Mouse (Mus musculus) forebrain, embryonic 16.5 days (tissue): ENCODE measurements around the gene Ajap1. TPM values are rescaled to one million over a fixed set of nuclear protein-coding genes. Genes with fewer than 3 reads are reported as not detected.
A peak's percentile ranks its signal among the peaks of the same experiment; 100 is the strongest.

Experiments
- ATAC-seq: fragments of 200-750 bp; cut with Nextera tagmentation; 2 replicates; pipeline ENCODE4 v1.8.0; 2017; ENCODE audit warnings: mild to moderate bottlenecking, moderate library complexity
- H3K27ac ChIP-seq: fragments of 300-500 bp; sonication (generic); 2 replicates; pipeline ENCODE4 v1.5.1; 2014; ENCODE audit warnings: low read length, control low read depth
- H3K27me3 ChIP-seq: fragments of 300-500 bp; sonication (generic); replicated peaks from 2 replicates; pipeline ENCODE4 v1.6.1; 2014; ENCODE audit warnings: low read length; ENCODE audit not compliant: control insufficient read depth, insufficient read depth
- H3K36me3 ChIP-seq: fragments of 300-500 bp; sonication (generic); 2 replicates; pipeline ENCODE4 v1.6.1; 2014; ENCODE audit not compliant: control insufficient read depth, insufficient read depth
- H3K4me1 ChIP-seq: fragments of 300-500 bp; sonication (generic); replicated peaks from 2 replicates; pipeline ENCODE4 v1.6.1; 2014; ENCODE audit warnings: low read length; ENCODE audit not compliant: control insufficient read depth, insufficient read depth
- H3K4me2 ChIP-seq: fragments of 300-500 bp; sonication (generic); 2 replicates; pipeline ENCODE4 v1.6.1; 2014; ENCODE audit warnings: mild to moderate bottlenecking, low read length, control low read depth
- H3K4me3 ChIP-seq: fragments of 300-500 bp; sonication (generic); replicated peaks from 2 replicates; pipeline ENCODE4 v1.5.1; 2014; ENCODE audit warnings: mild to moderate bottlenecking, low read length, control low read depth
- H3K9ac ChIP-seq: fragments of 300-500 bp; sonication (generic); replicated peaks from 2 replicates; pipeline ENCODE4 v1.6.1; 2014; ENCODE audit warnings: low read depth, low read length, control low read depth
- H3K9me3 ChIP-seq: fragments of 300-500 bp; sonication (generic); 2 replicates; pipeline ENCODE4 v1.6.1; 2016; ENCODE audit warnings: low read length; ENCODE audit not compliant: control insufficient read depth
- WGBS: fragments of 180-500 bp; shearing (Covaris S2); extraction: QIAGEN DNeasy Blood & Tissue Kit; methylation state at CpG from one replicate; pipeline ENCODE4 v1.1.7; 2014; 5-methylcytosine and 5-hydroxymethylcytosine counted together
- polyA plus RNA-seq: library from polyadenylated mRNA; unstranded; fragments of >200 nt; fragmentation: Nextera tagmentation; extraction: Ambion mirVana; gene quantifications from 2 replicates; pipeline ENCODE4 v1.2.1, GENCODE M21; 2015

Ajap1 gene
- polyA plus RNA-seq, 1 experiment from 2014 or later: 4.5 TPM

GRCm38 (mm10) chr4:153435917-153436316 lies 46.7 kb downstream of the Ajap1 start:
- Histone ChIP-seq H3K27ac (peak overlapping the region; percentile 71), H3K27me3 (no peaks in the 10 kb centered on the region), H3K4me3 (no peak overlapping the region), H3K4me2 (no peak overlapping the region), H3K9me3 (no peaks in the 10 kb centered on the region), H3K4me1 (peaks cover 28% of the 10 kb centered on the region), H3K36me3 (no peaks in the 10 kb centered on the region), H3K9ac (no peak overlapping the region)
- WGBS: 34% methylated on average over 5 of the region's 5 CpGs
- peak; percentile 85 for ATAC-seq

DNA sequence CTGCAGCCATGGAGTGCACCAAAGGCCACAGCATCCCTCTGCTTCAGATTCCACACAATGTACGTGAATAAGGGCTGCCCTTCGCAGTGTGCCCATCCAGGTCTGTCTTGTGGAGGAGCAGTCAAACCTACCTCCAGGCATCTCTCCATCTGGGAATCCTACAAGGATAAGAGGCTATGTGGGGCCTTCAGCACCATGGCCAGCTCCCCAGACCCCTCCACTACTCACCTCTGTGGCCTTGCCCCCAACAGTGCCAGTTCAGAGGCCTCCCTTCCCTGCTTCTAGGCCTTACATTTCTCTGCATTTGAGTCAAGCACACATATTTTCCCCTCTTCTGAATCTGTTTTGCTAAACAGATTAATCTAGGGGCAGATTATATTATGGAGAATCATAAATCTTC lies 52.6 kb downstream of the Ajap1 start:
- Histone ChIP-seq H3K36me3 (no peaks in the 10 kb centered on the region), H3K4me1 (no peaks in the 10 kb centered on the region), H3K4me3 (no peak overlapping the region), H3K9me3 (0 out of 2 replicates have a peak, but pooled peaks cover 3% of the 10 kb centered on the region), H3K27ac (no peak overlapping the region), H3K27me3 (no peaks in the 10 kb centered on the region), H3K4me2 (no peak overlapping the region), H3K9ac (no peak overlapping the region)
- no peak for ATAC-seq
- 95% methylated on average over 2 of the region's 2 CpGs for WGBS

- H3K4me2 ChIP-seq: no peak overlapping the region
- no peaks in the 10 kb centered on the region for H3K36me3 ChIP-seq
- H3K9me3 ChIP-seq: 0 out of 2 replicates have a peak, but pooled peaks cover 3% of the 10 kb centered on the region
- no peaks in the 10 kb centered on the region for H3K27me3 ChIP-seq
- ATAC-seq: no peak
- H3K9ac ChIP-seq: no peak overlapping the region
- H3K27ac ChIP-seq: no peak overlapping the region
- WGBS: 78% methylated on average over 16 of the region's 16 CpGs
- no peaks in the 10 kb centered on the region for H3K4me1 ChIP-seq
- no peak overlapping the region for H3K4me3 ChIP-seq
These were observed 56.5 kb downstream of the Ajap1 start for GRCm38 (mm10) chr4:153425961-153426656.

DNA sequence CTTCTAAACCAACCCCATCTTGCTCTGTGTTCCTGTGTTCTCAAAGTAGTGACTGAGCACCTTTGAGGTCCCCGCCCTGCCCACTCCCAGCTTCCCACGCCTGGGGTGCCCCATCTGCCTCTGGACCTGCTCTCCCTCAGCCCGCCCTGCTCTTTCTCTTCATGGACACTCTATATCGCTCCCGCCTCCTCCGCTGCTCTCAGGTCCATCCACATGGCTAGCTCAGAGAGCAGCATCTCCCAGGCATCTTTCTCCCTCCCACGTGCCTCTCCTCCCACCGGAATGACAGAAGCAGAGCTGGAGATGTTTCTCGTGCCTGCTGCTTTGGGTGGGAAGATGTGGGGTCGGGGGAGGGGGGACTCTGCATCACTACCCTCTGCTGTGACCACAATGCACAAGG lies 58.3 kb downstream of the Ajap1 start:
- no peak overlapping the region for H3K4me3 ChIP-seq
- ATAC-seq: no peak
- no peaks in the 10 kb centered on the region for H3K36me3 ChIP-seq
- H3K27me3 ChIP-seq: no peaks in the 10 kb centered on the region
- no peak overlapping the region for H3K9ac ChIP-seq
- no peaks in the 10 kb centered on the region for H3K9me3 ChIP-seq
- 85% methylated on average over 10 of the region's 10 CpGs for WGBS
- H3K4me2 ChIP-seq: no peak overlapping the region
- no peaks in the 10 kb centered on the region for H3K4me1 ChIP-seq
- H3K27ac ChIP-seq: no peak overlapping the region

DNA sequence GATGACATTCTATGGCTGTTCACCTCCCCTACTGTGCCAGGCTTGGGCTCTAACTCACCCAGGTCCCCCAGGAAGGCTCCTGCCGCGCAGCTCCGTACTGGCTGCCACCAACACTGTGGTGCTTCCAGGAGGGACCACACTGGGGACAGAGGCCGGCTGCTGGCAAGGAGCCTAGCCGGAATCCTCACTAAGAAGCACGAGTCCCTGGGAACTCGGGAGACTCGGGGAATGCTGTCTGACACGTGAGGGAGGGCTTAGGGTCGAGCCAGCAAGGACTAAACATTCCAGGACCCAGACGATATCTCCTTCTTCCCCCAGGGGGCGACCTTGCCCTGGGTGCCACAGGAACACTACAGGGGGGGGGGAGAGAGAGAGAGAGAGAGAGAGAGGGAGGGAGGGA lies 64.7 kb downstream of the Ajap1 start:
- 1% methylated on average over 12 of the region's 12 CpGs for WGBS
- Histone ChIP-seq H3K9ac (no peak overlapping the region), H3K27me3 (no peaks in the 10 kb centered on the region), H3K4me3 (no peak overlapping the region), H3K9me3 (no peaks in the 10 kb centered on the region), H3K36me3 (no peaks in the 10 kb centered on the region), H3K4me1 (peaks cover 9% of the 10 kb centered on the region; the same call in 1 of the 2 replicates), H3K27ac (no peak overlapping the region), H3K4me2 (0 out of 2 replicates have a peak overlapping the region, but pooled peaks have one; percentile 39)
- peak; percentile 22; the same call in 1 of the 2 replicates for ATAC-seq

GRCm38 (mm10) chr4:153417164-153417896 lies 65.3 kb downstream of the Ajap1 start:
- Histone ChIP-seq H3K27ac (no peak overlapping the region), H3K9ac (0 out of 2 replicates have a peak overlapping the region, but pooled peaks have one; percentile 26), H3K36me3 (no peaks in the 10 kb centered on the region), H3K4me1 (peaks cover 9% of the 10 kb centered on the region; the same call in 1 of the 2 replicates), H3K4me3 (peak overlapping the region; percentile 16), H3K9me3 (no peaks in the 10 kb centered on the region), H3K4me2 (peak overlapping the region; percentile 39), H3K27me3 (no peaks in the 10 kb centered on the region)
- 3% methylated on average over 20 of the region's 23 CpGs for WGBS
- peak; percentile 58 for ATAC-seq

DNA sequence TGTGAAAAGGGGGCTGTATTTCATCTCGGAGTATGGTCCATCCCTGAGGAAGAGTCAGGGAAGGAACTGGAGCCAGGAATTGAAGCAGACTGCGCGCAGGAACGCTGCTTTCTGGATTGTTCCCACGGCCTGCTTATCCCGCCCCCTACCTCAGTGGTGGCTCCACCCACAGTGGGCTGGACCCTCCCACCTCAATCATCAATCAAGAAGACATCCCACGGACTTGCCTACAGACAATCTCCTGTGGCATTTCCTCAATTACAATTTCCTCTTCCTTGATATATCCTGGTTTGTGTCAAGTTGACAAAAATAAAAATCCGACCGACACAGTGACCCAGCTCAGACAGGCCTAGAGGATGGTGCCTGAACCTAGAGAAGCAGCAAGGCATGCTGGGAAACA lies 66.5 kb downstream of the Ajap1 start:
- H3K4me1 ChIP-seq: peaks cover 9% of the 10 kb centered on the region; the same call in 1 of the 2 replicates
- WGBS: 72% methylated on average over 9 of the region's 9 CpGs
- H3K27me3 ChIP-seq: no peaks in the 10 kb centered on the region
- no peak overlapping the region for H3K27ac ChIP-seq
- H3K4me2 ChIP-seq: no peak overlapping the region
- no peaks in the 10 kb centered on the region for H3K9me3 ChIP-seq
- H3K4me3 ChIP-seq: no peak overlapping the region
- no peak overlapping the region for H3K9ac ChIP-seq
- no peak for ATAC-seq
- H3K36me3 ChIP-seq: no peaks in the 10 kb centered on the region

- no peaks in the 10 kb centered on the region for H3K4me1 ChIP-seq
- no peak overlapping the region for H3K4me3 ChIP-seq
- WGBS: 91% methylated on average over 8 of the region's 8 CpGs
- no peaks in the 10 kb centered on the region for H3K36me3 ChIP-seq
- H3K4me2 ChIP-seq: no peak overlapping the region
- H3K27ac ChIP-seq: no peak overlapping the region
- no peaks in the 10 kb centered on the region for H3K27me3 ChIP-seq
- H3K9me3 ChIP-seq: no peaks in the 10 kb centered on the region
- ATAC-seq: no peak
- no peak overlapping the region for H3K9ac ChIP-seq
These were observed 84.2 kb downstream of the Ajap1 start for GRCm38 (mm10) chr4:153398421-153398820.

DNA sequence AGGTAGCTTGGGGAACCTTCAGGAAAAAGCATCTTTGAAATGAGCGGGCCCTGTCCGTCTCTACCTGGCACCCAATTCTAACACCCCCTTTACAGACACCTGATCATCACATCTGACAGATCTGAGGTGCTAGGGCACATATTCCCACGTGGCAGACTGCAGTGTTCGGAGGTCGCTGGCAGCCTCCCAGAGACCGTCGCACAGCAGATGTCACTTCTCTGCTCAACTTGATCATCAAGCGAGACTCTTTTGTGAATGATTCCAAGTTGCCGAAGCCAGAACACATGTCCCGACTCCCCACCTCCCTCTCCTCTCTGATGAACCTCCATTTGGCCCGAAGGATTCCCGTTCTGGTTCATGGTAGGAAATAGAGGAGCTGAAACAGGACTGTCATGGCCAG lies 95.1 kb downstream of the Ajap1 start:
- Histone ChIP-seq H3K4me2 (no peak overlapping the region), H3K4me1 (no peaks in the 10 kb centered on the region), H3K27me3 (no peaks in the 10 kb centered on the region), H3K36me3 (no peaks in the 10 kb centered on the region), H3K9me3 (0 out of 2 replicates have a peak, but pooled peaks cover 2% of the 10 kb centered on the region), H3K4me3 (no peak overlapping the region), H3K27ac (no peak overlapping the region), H3K9ac (no peak overlapping the region)
- WGBS: 69% methylated on average over 12 of the region's 12 CpGs
- ATAC-seq: no peak
